Mouse (Mus musculus) G1E (cell line): ENCODE results near the gene Mrpl43. TPM values are rescaled to one million over a fixed set of nuclear protein-coding genes. Genes with fewer than 3 reads are reported as not detected.

Experiments
- ATAC-seq: 2 replicates; pipeline ENCODE4 v1.8.0; 2016; ENCODE audit warnings: mild to moderate bottlenecking; ENCODE audit not compliant: insufficient number of reproducible peaks, poor library complexity, low FRiP score, severe bottlenecking; ENCODE audit errors: extremely low read depth
- DNase-seq: peaks from one replicate; pipeline ENCODE4 v3.0.0; 2012; ENCODE audit warnings: low spot score
- H3K27me3 ChIP-seq: 2 replicates; pipeline ENCODE4 v1.6.1; 2012; ENCODE audit warnings: mild to moderate bottlenecking, low read length, inconsistent platforms; ENCODE audit not compliant: insufficient read depth
- H3K36me3 ChIP-seq: replicated peaks from 2 replicates; pipeline ENCODE3; 2012; ENCODE audit warnings: mild to moderate bottlenecking, inconsistent platforms
- H3K4me1 ChIP-seq: 2 replicates; pipeline ENCODE4 v1.6.1; 2012; ENCODE audit warnings: low read depth, low read length, inconsistent platforms, mixed read lengths; ENCODE audit not compliant: insufficient read depth
- H3K4me3 ChIP-seq: 2 replicates; pipeline ENCODE4 v1.5.1; 2012; ENCODE audit warnings: low read depth, mild to moderate bottlenecking, inconsistent platforms, low read length, moderate library complexity, mixed read lengths
- H3K9me3 ChIP-seq: replicated peaks from 2 replicates; pipeline ENCODE4 v1.6.1; 2012; ENCODE audit warnings: inconsistent platforms
- CTCF ChIP-seq: IDR thresholded peaks from 2 replicates; pipeline ENCODE4 v1.5.1; 2012; ENCODE audit warnings: low read depth, low read length, inconsistent platforms, mixed read lengths
- GATA1 ChIP-seq: IDR thresholded peaks from 2 replicates; pipeline ENCODE4 v1.6.1; 2012; ENCODE audit warnings: borderline replicate concordance, low read length, inconsistent platforms, mixed read lengths
- GATA2 ChIP-seq: IDR thresholded peaks from 2 replicates; pipeline ENCODE4 v1.6.1; 2012; ENCODE audit warnings: low read depth, low read length, inconsistent platforms, borderline replicate concordance
- POLR2AphosphoS5 ChIP-seq: IDR thresholded peaks from 2 replicates; pipeline ENCODE4 v1.6.1; 2012; ENCODE audit warnings: low read depth, low read length, inconsistent platforms; ENCODE audit not compliant: insufficient replicate concordance
- TAL1 ChIP-seq: conservative IDR thresholded peaks from 2 replicates; pipeline ENCODE4 v1.6.1; 2012; ENCODE audit warnings: low read depth, low read length, inconsistent platforms, mixed read lengths
- polyA plus RNA-seq: library from polyadenylated mRNA; stranded (reverse); fragments of >175 nt; gene quantifications from 2 replicates; pipeline ENCODE4 v1.2.3, GENCODE M21; 2012
- total RNA-seq, 2 experiments: library from RNA; stranded (forward) in 1 of 2; stranded (reverse) in 1 of 2; fragments of 200-1000 nt in 1 of 2; fragments of >200 nt in 1 of 2; fragmentation: Nextera tagmentation in 1 of 2; gene quantifications; 2 replicates each; pipeline ENCODE4 v1.2.3; 2014 to 2017

The Mrpl43 gene
- total and polyA plus RNA-seq, 3 experiments: 39.7 to 94.7 (median 41.8) TPM

GRCm38 (mm10) chr19:45012636-45013035 is 6.4 kb upstream of the Mrpl43 start:
- no peak for DNase-seq
- no peak for ATAC-seq
- no peak for TF ChIP-seq GATA1
- TF ChIP-seq POLR2AphosphoS5: no peak
- TF ChIP-seq GATA2: no peak
- TF ChIP-seq TAL1: no peak
- Histone ChIP-seq H3K36me3 (peaks cover 55% of the 10 kb centered on the region), H3K27me3 (no peaks in the 10 kb centered on the region), H3K9me3 (no peaks in the 10 kb centered on the region), H3K4me1 (peaks cover 67% of the 10 kb centered on the region), H3K4me3 (no peak overlapping the region)

DNA sequence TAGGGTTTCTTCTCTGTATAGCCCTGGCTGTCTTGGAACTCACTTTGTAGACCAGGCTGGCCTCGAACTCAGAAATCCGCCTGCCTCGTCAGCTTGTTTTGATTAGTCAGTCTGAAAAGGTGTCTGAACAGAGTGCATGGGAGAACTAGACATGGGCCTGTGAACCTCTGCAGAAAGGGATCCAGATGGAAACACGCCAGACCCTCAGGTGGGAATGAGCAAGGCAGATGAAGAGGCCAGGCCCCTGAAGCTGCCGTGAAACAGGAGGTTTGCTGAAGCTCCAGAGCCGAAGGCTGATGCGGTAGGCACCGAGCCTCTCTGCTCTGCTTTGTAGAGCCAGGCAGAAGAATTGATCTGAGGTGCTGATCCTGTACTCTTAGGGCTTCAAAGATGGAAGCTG is 6.0 kb upstream of the Mrpl43 start:
- DNase-seq (no peak), ATAC-seq (no peak)
- no peak overlapping the region for H3K4me3 ChIP-seq
- no peak for TF ChIP-seq CTCF
- TF ChIP-seq GATA1: no peak
- TF ChIP-seq GATA2: no peak
- no peak for TF ChIP-seq TAL1
- TF ChIP-seq POLR2AphosphoS5: no peak
- H3K4me1 ChIP-seq: peaks cover 68% of the 10 kb centered on the region
- H3K9me3 ChIP-seq: no peaks in the 10 kb centered on the region
- H3K36me3 ChIP-seq: peaks cover 59% of the 10 kb centered on the region
- H3K27me3 ChIP-seq: no peaks in the 10 kb centered on the region

GRCm38 (mm10) chr19:45010646-45011045 is 4.4 kb upstream of the Mrpl43 start:
- peaks cover 63% of the 10 kb centered on the region for H3K36me3 ChIP-seq
- no peaks in the 10 kb centered on the region for H3K9me3 ChIP-seq
- H3K27me3 ChIP-seq: no peaks in the 10 kb centered on the region
- H3K4me1 ChIP-seq: peaks cover 62% of the 10 kb centered on the region
- H3K4me3 ChIP-seq: no peak overlapping the region
- TF ChIP-seq GATA1: no peak
- TF ChIP-seq GATA2: no peak
- TF ChIP-seq TAL1: no peak
- no peak for TF ChIP-seq CTCF
- TF ChIP-seq POLR2AphosphoS5: no peak
- ATAC-seq: no peak
- DNase-seq: no peak

DNA sequence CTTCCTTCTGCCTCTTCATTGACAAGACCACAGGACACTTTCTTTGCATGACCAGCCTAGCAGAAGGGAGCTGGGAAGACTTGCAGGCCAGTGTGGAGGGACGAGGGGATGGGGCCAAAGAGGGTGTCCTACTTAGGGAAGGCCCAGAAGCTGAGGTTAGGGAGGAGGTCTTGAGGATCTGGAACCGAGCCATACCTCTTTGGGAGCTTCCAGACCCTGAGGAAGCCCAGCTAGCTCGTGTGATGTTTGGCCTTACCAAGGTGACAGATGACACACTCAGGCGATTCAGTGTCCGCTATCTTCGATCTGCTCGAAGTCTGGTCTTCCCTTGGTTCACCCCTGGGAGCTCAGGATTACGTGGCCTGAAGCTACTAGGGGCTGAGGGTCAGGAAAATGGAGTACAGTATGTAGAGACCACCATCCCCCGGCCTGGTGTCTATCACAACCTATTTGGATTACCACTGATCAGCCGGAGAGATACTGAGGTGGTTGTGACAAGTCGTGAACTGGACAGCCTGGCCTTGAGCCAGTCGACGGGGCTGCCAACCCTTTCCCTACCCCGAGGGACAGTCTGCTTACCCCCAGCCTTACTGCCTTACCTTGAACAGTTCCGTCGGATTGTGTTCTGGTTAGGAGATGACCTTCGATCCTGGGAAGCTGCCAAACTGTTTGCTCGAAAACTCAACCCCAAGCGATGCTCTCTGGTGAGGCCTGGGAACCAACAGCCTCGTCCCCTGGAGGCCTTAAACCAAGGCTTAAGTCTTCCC is 1.4 kb upstream of the Mrpl43 start:
- Histone ChIP-seq H3K4me1 (peaks cover 60% of the 10 kb centered on the region), H3K9me3 (no peaks in the 10 kb centered on the region), H3K27me3 (no peaks in the 10 kb centered on the region), H3K36me3 (peaks cover 83% of the 10 kb centered on the region), H3K4me3 (peak overlapping the region; percentile 96)
- ATAC-seq (no peak), DNase-seq (no peak)
- TF ChIP-seq CTCF (no peak), TAL1 (no peak), GATA2 (no peak), GATA1 (no peak), POLR2AphosphoS5 (no peak)

DNA sequence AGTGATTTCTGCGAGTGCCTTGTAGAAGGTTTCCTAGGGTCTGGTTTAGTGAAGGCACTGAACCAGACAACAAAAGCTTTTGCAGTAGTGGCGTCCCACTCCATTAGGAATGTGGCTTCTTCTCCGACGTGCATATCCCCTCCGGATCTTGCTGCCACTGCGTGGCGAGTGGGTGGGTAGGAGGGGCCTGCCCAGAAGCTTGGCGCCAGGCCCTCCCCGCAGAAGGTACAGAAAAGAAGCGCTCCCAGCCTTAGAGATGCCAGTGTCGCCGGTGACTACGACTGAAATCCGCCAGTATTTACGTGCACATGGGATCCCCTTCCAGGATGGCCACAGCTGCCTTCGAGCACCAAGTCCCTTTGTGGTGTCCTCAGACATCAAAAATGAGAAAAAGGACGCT is 779 bp upstream of the Mrpl43 start:
- no peak for ATAC-seq
- peak; percentile 34 for DNase-seq
- H3K4me3 ChIP-seq: peak overlapping the region; percentile 96
- no peaks in the 10 kb centered on the region for H3K9me3 ChIP-seq
- TF ChIP-seq TAL1 (no peak), POLR2AphosphoS5 (no peak), CTCF (no peak), GATA1 (no peak), GATA2 (no peak)
- peaks cover 63% of the 10 kb centered on the region for H3K4me1 ChIP-seq
- peaks cover 83% of the 10 kb centered on the region for H3K36me3 ChIP-seq
- H3K27me3 ChIP-seq: no peaks in the 10 kb centered on the region

DNA sequence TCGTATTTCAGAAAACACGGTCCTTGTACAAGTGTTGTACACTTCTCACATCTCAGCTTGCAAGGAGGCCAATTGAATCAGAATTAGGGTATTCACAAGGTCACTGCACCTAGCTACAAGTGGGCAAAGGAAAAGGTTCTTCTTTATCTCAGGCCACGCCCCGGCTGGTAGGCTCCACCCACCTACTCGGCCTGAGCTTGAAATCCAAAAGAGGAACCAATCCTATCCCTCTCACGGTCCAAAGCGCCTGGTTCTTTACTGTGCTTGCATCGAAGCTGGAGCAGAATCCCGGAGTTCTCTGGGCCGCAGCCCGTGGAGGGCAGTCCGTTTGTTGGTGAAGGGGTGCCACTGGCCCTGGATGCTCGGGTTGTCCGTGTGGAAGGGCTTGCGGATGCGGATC is 798 bp downstream of the Mrpl43 start, which contains the start of gene Twnk:
Twnk (plus strand) TSS at position 220 of the 400 bp plus-strand sequence.
- ATAC-seq: peak; percentile 58
- H3K9me3 ChIP-seq: no peaks in the 10 kb centered on the region
- TF ChIP-seq GATA2 (no peak), POLR2AphosphoS5 (no peak), CTCF (no peak)
- peak; percentile 80 for DNase-seq
- peak within 1 kb of the TSS; percentile 96 for H3K4me3 ChIP-seq
- H3K27me3 ChIP-seq: no peaks in the 10 kb centered on the region
- H3K36me3 ChIP-seq: peaks cover 82% of the 10 kb centered on the region
- peaks cover 66% of the 10 kb centered on the region for H3K4me1 ChIP-seq
